Mouse (Mus musculus) gastrocnemius, adult 2 months (tissue): ENCODE measurements around the gene Vps35l. TPM values are rescaled to one million over a fixed set of nuclear protein-coding genes. Genes with fewer than 3 reads are reported as not detected.

Experiments used
- DNase-seq: peaks from one replicate; pipeline ENCODE4 v3.0.0; 2022
- H3K27ac ChIP-seq: fragments of 200-600 bp; 2 replicates; pipeline ENCODE4 v1.8.1; 2022; ENCODE audit warnings: mild to moderate bottlenecking
- H3K4me3 ChIP-seq: fragments of 200-600 bp; 2 replicates; pipeline ENCODE4 v1.8.1; 2022; ENCODE audit warnings: mild to moderate bottlenecking, moderate library complexity
- CTCF ChIP-seq: fragments of 200-600 bp; IDR thresholded peaks from 2 replicates; pipeline ENCODE4 v1.8.1; 2022; ENCODE audit warnings: antibody characterized with exemption, mild to moderate bottlenecking, moderate library complexity
- intact Hi-C: fragments of 180-260 bp; cut with DNase I; formaldehyde crosslinking; loops from one replicate; pipeline ENCODE4 v1.15.1; 2025
- total RNA-seq, 2 experiments: library from RNA; stranded (reverse); gene quantifications; 2 replicates each; pipeline ENCODE4 v1.2.3; 2021

Gene Vps35l
- total RNA-seq, 2 experiments from 2014 or later: 18.3 to 19.2 TPM

- intact Hi-C loops: no loop called here
These were observed 73.6 kb downstream of the Vps35l start for GRCm38 (mm10) chr7:118813592-118813991.

GRCm38 (mm10) chr7:118816275-118816674 is 76.2 kb downstream of the Vps35l start:
- TF ChIP-seq CTCF: no peak
- intact Hi-C loops: no loop called here
- no peak for DNase-seq
- no peak overlapping the region for H3K27ac ChIP-seq
- H3K4me3 ChIP-seq: no peak overlapping the region

More at GRCm38 (mm10) chr7:118813592-118813991, 73.6 kb downstream of the Vps35l start:
- no peak for DNase-seq
- TF ChIP-seq CTCF: no peak
- Histone ChIP-seq H3K4me3 (no peak overlapping the region), H3K27ac (no peak overlapping the region)

GRCm38 (mm10) chr7:118817741-118818140 is 77.7 kb downstream of the Vps35l start:
- intact Hi-C loops: no loop called here
- TF ChIP-seq CTCF: no peak
- Histone ChIP-seq H3K27ac (no peak overlapping the region), H3K4me3 (no peak overlapping the region)
- DNase-seq: no peak

GRCm38 (mm10) chr7:118819666-118820065 is 79.6 kb downstream of the Vps35l start:
- H3K4me3 ChIP-seq: no peak overlapping the region
- no peak for TF ChIP-seq CTCF
- peak overlapping the region; percentile 80; the same call in 1 of the 2 replicates for H3K27ac ChIP-seq
- DNase-seq: no peak
- intact Hi-C loops: no loop called here

GRCm38 (mm10) chr7:118821356-118821755 is 81.3 kb downstream of the Vps35l start:
- Histone ChIP-seq H3K4me3 (no peak overlapping the region), H3K27ac (peak overlapping the region; percentile 80)
- no peak for TF ChIP-seq CTCF
- DNase-seq: peak; percentile 32
- intact Hi-C loops: no loop called here

- TF ChIP-seq CTCF: no peak
- H3K27ac ChIP-seq: peak overlapping the region; percentile 80
- intact Hi-C loops: no loop called here
- no peak overlapping the region for H3K4me3 ChIP-seq
- no peak for DNase-seq
These were observed 82.0 kb downstream of the Vps35l start for GRCm38 (mm10) chr7:118821887-118822556.

GRCm38 (mm10) chr7:118824451-118824850 is 84.4 kb downstream of the Vps35l start:
- Histone ChIP-seq H3K4me3 (no peak overlapping the region), H3K27ac (no peak overlapping the region)
- intact Hi-C loops: no loop called here
- TF ChIP-seq CTCF: no peak
- DNase-seq: no peak

GRCm38 (mm10) chr7:118827975-118828416 is 88.0 kb downstream of the Vps35l start:
- TF ChIP-seq CTCF: no peak
- intact Hi-C loops: no loop called here
- Histone ChIP-seq H3K4me3 (no peak overlapping the region), H3K27ac (no peak overlapping the region)
- no peak for DNase-seq

GRCm38 (mm10) chr7:118837901-118838300 is 97.9 kb downstream of the Vps35l start:
- intact Hi-C loops: no loop called here
- Histone ChIP-seq H3K27ac (no peak overlapping the region), H3K4me3 (no peak overlapping the region)
- TF ChIP-seq CTCF: no peak
- DNase-seq: no peak

- Histone ChIP-seq H3K4me3 (no peak overlapping the region), H3K27ac (peak overlapping the region; percentile 74)
- TF ChIP-seq CTCF: no peak
- intact Hi-C loops: no loop called here
- no peak for DNase-seq
These were observed 101.2 kb downstream of the Vps35l start for GRCm38 (mm10) chr7:118841030-118841745.

GRCm38 (mm10) chr7:118841796-118842195 is 101.8 kb downstream of the Vps35l start:
- DNase-seq: peak; percentile 57
- TF ChIP-seq CTCF: peak; percentile 30
- no peak overlapping the region for H3K4me3 ChIP-seq
- intact Hi-C loops: no loop called here
- H3K27ac ChIP-seq: peak overlapping the region; percentile 74

GRCm38 (mm10) chr7:118842938-118843337 is 102.9 kb downstream of the Vps35l start:
- intact Hi-C loops: no loop called here

GRCm38 (mm10) chr7:118845141-118845540 is 105.1 kb downstream of the Vps35l start:
- no peak for TF ChIP-seq CTCF
- H3K27ac ChIP-seq: no peak overlapping the region
- no peak for DNase-seq
- H3K4me3 ChIP-seq: no peak overlapping the region
- intact Hi-C loops: no loop called here

More at GRCm38 (mm10) chr7:118842938-118843337, 102.9 kb downstream of the Vps35l start:
- peak overlapping the region; percentile 74 for H3K27ac ChIP-seq
- TF ChIP-seq CTCF: no peak
- DNase-seq: no peak
- H3K4me3 ChIP-seq: no peak overlapping the region
